Mouse (Mus musculus): ENCODE measurements around the gene Il2rb.

Gene Il2rb

DNA sequence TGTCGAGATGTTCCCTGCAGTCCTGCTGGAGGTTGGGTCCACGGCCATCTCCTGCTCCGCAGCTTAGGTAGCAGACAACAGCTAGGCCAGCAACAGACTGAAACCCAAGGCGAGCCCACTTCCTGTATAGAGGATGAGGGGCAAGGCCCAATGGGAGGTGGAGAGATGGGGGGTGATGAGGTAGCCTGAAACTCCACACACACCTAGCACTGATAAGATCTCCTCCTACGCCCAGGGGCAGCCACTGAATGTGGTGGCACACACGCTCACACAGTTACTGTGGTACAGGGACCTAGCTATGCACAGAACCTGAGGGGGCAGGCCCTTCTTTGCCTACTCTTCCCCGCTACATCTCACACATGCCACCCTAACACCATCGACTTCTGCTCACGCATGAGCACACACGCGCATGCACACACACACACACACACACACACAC lies at the start of gene Il2rb:
Gene Il2rb, minus strand, starts transcription at position 304 of the 439 bp plus-strand sequence.
- DNase-seq = no peak

DNA sequence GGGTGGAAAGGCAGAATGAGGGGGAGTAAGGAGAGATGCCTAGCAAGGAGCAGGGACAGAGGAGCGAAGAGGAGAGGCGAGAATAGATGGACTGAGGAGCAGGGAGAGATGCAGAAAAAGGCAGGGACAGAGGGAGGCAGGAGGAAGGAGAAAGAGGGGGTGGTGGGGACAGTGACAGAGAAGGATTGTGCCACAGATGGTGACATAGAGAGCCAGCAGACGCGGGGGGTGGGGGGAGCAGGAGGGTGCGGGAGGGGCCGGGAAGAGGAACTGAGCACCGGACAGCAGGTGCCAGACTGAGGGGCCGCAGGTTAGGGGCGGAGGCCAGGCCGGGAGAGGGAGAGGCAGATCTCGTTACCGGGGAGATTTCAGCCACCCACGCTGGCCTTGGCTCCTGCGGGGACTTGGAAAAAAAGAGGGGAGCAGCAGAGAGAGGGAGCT lies 49.5 kb upstream of the Il2rb start, which contains the start of gene Sstr3:
Gene Sstr3, minus strand, starts transcription at position 125 of the 441 bp plus-strand sequence.
- no peak for DNase-seq

DNA sequence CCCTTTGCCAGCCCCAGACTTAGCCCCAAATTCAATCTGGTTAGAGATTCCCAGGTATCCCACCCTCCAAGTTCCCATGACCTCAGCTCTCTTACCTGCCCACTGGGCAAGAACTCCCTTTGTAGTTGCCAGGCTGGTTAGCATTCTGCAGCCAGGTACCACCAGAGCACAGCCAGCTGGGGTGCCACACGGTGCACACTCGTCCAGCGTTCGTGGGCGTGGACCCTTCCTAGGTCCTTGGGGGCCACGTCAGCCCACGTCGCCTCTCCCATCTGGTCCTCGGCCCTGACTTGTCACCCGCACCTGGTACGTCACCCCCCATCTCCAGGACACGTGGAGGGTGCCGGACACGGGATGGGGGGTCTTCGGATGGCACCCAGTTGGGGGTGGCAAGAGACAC lies 49.0 kb upstream of the Il2rb start:
- DNase-seq = no peak

DNA sequence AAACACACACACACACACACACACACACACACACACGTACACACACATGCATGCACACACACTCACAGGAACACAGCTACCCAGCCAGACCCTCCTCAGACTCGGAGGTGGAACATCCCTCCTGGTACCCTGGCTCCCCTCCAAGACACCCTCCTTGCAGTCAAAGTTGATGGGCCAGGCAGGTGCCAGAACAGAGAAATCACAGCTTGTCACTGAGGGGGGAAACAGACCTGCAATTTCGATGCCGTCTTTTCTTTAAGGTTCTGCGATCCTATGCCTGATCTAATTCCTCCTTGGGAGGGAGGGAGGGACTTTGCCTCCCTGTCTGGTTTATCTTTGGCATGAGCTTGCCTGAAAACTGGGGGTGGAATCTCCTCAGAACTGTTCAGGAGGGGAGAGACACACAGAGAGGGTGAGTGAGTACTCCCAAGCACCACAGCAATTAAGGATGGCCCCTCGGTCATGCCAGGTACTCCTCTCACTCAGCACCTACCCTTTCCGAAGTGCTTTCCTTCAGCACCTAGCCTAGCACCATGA lies 47.8 kb upstream of the Il2rb start:
- DNase-seq = no peak

DNA sequence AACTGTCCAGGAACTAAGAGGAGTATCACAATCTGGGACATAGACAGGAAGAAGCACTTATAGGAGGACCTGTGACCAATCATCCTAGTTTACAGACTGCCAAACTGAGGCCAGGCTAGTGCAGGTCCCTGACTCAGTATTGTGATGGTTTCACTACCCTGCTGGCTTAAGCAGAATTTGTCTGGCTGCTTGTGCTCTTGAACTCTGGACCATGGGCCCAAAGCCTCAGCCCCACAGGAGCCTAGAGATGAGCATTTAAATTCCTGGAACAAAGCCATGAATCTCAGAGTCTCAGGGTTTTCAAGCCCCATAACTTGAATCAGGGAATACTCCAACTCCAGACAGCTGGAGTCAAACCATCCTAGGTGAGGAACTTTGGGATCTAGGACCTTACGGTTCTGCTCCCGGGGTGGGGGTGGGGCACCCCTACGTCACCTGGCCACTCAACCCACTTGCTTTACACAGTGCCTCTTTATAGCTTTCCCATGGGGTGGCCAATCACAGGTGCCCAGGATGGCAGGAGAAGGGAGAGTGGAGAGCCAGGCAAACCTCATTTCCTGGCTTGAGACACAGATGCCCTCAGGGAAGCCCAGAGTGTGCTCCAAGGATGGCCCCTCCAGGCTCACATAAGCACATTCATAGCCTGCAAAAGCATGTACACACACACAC lies 47.2 kb upstream of the Il2rb start:
- peak in 1 of 2 experiments; percentile 39 for DNase-seq

DNA sequence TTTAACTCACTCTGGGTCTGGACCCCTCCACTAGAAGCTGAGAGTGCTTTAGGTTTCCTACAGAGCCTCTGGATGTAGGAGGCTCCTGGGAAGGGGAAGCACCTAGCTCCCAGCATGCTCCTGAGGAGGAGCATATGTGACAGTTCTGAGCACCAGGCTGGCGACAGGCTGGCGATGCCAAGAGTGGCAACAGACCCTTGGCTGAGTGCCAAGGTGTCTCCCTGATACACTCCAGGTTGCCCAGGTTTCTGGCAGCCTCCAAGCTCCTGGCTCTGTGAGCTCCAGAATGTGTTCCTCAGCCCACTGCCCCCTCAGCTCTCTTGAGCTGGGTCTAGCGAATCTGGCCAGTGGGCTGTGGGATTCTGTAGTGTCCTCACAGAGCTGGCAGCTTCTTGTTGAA lies 46.5 kb upstream of the Il2rb start:
- DNase-seq = peak in 1 of 2 experiments; percentile 42

DNA sequence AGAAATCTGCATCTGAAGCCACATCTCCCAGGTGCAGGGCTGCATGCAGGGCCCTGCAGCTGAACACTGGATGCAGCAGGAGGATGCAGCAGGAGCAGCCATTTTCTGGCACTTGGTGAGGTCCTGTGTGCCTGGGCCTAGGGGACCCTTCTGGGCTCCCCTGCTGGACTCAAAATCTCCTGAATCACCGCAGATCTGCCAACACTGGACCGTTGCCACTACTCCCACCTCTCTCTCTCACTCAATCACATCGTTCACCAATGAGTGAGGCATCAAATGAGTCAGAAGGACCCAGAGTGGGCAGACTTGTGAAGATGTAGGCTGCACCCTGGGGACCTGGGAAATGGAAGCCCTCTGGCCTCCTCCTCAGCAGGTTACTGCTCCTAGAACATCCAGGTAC lies 46.0 kb upstream of the Il2rb start:
- DNase-seq = no peak

DNA sequence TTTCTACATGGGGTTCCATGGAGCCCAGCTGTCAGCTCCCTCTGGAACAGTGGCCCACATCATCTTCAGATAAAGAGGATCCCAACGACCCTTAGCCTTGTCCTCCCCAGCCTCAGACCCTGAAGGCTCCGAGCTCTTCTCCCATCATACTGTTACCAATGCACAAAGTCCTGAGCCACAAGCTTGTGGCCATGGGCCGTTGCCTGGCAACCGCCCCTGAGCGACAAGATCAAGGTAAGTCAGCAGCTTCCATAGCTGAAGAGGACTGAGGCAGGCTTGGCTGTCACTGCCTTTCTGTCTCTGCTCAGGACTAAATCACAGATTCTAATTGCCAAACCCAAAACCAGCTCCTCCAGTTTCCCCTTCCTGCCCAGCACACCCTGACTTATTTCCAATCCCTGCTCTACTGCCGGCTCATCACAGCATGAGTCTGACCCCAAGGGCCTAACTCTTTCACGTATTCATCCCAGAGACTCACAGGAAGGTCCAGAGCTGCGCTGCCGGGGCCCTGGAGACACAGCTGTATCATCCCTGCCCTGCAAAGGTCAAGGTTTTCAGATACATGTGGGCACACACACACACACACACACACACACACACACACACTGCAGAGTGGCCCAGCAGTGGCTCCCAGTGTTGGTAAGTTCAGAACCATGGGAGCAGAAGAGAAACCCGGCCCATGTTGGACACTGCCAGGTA lies 40.8 kb upstream of the Il2rb start:
- DNase-seq = no peak

DNA sequence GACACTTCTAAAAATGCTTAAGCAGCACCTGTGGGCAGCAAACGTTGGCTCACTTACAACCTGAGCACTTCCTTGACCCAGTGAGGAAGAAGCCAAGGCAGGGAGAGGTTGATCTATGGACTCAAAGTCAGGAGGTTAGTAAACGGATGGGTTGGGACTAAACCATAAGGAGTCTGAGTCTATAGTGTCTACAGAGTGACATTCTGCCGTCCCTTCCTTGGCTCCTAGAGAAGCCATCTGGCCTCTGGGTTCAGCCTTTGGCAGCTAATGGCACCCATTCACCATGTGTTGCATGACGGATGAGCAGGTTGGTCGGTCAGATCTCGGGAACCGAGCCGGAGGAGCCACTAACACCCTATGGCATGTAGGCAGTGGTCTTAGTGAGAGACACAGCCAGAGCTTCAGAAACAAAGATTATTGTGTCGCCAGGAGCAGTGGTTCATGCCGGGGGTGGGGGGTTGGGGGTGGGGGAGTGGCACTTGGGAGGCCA lies 38.3 kb upstream of the Il2rb start:
- no peak for DNase-seq

DNA sequence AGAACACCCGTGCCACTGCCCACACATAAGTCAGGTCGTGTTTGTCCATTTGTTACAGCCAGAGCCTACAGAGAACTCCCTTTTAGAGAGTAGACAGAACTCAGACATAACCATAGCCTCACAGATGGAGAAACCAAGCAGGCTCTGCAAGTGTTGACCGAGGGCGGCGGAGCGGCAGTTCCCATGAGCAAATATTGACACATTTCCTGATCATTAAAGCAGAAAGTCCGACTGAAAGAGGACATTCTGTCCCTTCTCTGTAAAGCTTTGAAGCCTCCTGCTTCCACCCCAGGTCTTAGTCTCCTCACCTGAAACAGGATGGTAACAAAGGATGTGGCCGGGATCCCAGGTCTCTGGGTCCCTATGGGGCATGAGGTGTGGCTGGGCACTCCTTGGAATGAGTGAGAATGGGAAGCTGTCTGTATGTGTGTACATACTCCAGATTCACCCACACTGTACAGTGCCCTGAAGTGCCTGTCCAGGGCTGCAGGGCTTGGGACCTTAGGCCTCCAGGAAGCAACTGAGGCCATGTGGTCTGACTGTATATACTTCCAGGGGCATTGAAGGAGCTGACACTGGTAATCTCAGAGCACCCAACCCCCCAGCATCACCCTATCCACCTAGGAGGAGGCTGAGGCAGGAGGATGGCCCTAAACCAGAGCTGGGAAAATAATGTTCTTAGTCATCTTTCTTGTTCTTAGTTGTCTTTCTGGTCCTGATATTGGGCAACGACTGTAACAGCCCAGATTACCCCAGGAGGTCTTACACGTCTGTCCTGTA lies 37.7 kb upstream of the Il2rb start:
- peak; percentile 77 to 83 for DNase-seq

DNA sequence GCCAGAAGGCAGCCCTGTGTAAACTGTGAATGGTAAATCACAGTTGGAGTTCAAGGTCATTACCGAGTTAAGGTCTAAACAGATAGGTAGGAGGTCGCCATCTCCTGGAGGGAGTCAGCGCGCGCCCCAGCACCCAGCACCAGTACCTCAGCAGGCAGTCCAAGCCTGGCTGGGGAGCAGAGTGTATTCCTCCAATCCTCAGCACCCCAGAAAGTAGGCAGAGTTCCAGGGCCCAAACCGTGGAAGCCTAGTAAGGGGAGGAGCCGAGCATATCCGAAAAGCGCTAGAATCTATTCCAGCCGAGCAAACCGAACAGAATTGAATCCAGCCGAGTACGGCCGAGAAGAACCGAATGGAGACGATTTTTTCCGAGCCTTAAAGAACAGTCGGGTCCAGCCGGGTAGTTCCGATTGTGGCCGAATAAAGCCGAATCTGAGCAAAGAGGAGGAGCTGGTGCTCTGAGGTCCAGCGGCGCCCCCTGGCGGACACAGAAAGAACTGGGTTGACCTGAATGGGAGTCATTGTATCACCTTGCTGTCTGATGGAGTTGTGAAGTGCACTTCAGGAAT lies 36.9 kb upstream of the Il2rb start:
- DNase-seq = peak; percentile 96 to 98

DNA sequence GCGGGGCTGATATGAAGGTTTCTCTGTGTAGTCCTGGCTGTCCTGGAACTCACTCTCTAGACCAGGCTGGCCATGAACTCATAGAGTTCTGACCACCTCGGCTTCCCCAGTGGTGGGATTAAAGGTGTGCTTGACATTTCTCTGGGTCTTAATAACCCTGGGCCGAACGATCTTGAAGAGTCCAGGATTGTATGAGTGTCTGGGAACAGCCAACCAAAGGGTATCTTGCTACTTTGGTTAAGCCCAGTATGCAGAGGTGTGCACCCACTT lies 36.3 kb upstream of the Il2rb start:
- DNase-seq = no peak

DNA sequence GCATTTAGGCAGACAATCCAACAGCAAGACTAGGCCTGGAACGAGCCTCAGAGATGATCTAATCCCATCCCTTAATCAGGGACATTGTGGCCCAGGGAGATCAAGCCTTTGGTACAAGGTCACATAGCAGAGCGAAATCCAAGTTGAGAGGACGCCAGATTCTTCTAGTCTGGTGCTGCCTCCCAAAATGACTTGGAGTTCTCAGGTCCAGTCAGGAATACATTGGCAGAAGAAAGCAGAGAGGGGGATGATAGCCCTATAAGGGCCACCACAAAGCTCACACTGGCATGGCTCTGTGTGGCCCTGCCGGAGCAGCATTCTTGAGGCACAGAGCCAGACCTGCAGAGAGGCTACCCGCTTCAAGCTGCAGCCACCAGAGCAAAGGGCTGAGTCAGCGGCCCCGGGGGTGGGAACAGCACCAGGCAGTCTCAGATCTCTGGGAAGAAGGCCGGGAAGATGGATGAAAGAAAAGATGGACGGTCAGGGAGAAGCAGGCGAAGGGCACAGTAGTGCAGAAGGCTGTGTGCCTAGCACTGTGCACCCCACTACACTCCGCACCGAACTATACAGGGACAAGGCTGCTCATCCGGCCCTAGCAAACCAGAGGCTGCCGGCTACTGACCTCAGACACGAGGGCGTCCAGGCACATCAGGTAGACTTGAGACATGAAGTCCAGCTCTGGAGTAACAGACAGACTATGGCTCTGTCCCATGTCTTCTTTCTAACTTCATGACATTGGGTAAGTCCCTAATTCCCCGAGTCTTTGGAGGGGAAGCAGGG lies 35.8 kb upstream of the Il2rb start, which contains the start of gene C1qtnf6:
Gene C1qtnf6, minus strand, starts transcription at position 746 of the 780 bp plus-strand sequence.
- DNase-seq = peak; percentile 56 to 66

DNA sequence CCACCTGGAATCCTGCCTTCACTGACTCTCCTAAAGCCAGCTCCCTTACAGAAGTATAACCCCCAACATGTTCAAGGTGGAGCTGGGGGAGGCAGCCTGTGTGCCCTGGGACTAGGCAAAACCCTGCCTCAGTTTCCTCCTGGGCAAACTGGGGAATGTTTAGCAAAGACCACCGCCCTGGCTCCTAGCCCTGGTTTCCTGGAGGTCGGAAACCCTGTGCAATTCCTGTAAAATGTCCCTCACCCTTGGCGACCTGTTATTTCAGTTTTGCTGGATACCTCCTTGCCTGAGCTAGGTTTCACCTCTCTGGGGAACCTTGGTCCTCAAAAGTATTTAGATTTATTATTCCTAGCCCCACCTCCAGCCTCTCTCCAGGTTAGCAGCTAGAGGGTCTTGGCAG lies 35.1 kb upstream of the Il2rb start:
- no peak for DNase-seq

DNA sequence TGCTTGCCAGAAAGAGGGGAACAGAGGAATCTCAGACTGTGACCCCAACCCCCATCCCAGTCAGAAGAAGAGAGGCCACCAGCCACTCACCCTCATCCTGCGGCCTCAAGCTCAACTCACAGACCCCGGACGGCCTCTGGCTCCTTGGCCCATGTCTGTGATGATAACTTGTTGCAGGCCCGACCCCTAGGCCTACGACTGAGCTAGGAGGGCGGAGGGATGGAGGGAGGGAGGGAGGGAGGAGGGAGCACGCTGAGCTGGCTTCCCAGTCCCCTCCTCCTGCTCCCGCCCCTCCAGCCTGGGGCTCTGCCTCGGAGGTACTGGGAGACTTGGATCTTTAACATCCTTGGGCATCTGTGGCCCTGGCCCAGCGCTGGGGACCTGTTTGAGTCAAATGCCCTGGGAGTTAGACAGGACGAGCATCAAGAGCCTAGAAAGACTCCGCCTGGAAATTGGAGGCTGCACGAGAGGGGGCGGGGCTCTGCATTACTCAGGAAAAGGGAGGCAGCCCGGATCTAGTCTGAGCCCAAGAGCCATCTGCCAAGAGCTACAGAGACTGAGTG lies 34.4 kb upstream of the Il2rb start:
- peak; percentile 66 to 69 for DNase-seq

DNA sequence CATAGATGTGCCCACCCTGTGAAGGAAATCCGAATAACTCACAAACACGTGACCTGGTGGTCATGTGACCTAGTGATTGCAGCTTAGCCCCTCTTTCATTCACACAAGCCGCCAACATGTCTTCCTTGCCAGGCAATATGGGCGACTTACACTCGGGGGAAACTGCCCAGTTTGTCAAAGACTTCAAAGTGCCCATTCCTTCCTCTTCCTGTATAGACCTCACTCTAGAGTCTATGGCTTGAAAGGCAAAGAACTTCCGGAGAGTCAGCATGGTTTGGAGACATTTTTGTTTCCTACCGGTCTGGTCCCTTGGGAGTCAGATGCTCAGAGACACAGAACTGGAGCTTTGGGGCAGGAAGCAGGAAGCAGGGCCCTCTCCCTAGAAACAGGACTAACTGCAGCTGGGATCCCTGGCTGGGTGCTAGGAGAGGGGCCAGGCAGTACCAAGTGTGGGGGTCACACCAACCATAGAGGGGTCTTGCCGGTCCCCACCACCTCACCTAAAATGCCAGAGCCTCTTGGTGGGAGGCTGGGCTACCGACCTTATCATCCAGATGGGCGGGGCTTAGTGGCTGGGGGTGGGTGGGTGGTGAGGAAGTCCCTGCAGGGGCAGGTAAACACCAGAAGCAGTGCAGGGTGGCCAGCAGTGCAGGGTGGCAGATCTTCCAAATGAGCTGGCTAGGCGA lies 33.8 kb upstream of the Il2rb start:
- no peak for DNase-seq

DNA sequence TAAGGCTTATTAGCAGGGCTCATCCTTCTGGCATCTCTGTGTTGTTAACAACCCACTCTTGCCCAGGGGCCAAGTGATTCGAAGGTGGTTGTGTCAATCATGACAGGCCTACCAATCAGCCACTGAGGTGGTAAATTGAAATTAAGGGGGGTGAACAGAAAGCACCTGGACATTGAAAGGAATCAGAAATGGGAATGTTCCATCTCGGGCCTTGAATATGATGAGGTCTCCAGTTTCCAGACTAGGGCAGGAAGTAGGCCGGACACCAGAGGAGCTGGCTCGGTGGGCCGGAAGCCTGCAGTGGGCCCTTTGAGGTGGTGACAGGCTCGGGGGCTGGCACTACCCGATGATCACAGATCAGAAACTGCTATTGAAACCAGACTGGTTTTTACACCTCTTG lies 32.9 kb upstream of the Il2rb start:
- peak in 1 of 2 experiments; percentile 37 for DNase-seq

DNA sequence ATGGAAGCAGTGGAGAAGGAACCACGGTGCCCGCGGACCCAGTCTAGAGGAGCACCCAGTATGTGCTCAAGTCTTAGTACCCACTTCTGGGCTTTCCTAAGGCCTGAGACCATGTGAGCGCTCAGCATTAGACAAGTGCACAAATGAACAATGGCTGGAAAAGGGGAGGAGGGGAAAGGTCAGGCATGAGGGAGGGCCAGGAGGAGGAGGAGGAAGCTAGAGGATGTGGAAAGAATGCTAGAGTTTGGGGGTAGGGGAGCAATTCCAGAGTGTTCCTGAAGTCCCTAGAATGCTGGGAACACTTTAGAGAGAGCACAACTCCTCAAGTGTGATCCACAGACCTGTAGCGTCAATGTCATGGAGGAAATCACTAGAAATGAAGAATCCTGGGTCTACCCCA lies 29.1 kb upstream of the Il2rb start:
- no peak for DNase-seq

DNA sequence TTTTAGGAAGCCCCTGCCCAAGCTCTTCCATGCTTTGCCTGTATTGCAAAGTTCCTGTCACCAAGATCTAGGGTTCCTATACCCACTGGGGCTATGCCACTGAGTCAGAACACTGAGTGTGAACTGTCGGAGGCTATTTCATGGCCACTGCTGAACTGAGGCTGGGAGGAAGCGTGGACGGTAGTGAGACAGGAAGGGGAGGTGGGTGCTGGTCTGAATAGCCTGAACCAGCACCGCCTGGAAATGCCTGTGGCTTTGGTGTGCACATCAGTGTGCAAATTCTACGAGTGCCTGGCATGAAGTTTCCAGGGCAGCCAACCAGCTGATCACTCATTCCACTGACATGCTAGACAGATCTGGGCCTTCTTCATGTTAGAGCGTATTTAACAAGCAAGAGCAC lies 26.8 kb upstream of the Il2rb start:
- no peak for DNase-seq

DNA sequence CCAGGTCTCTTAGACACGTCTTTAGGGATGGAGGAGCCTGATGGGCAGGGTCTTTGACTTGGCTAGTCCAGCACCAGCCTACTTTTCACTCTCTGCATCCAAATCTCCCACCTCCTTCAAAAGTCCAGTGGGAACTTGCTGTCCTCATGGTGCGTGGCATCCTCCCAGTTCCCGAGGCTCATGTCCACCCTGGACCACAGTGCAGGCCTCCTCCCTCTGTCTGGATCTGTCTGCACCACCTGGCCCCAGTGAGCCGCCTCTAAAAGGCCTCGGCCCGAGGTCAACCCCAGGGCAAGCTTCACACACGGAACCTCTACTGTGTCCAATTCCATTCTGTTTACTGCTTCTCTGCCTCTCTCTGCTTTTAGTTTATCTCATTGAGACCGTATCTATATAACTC lies 26.3 kb upstream of the Il2rb start:
- DNase-seq = no peak

DNA sequence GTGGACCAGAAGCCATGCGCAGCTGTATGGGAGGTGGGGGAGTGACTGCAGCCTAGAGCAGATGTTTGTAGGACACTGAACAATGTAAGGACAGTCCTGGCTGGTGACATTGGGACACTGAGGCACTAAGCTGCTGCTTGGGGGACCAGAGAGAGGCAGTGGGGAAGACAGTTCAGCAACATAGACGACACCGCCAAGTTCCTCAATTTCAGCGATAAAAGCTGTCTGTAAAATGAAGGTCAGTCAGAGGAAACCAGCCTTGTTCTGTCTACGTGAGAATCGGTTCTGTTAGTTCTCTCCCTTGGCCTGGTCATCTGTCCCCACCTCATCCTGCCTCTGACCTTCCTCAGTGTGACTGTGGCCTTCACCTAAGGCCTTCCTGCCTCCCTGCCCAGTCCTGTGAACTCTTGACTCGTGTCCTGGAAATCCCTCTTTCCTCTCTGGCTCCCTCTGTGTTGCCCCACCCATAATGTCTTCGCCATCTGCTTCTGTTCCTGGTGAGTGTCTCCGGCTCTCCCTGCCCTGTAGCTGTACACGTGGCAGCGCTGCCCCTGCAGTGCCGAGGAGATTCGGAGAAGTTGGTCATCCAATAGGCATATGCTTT lies 25.1 kb upstream of the Il2rb start:
- peak in 1 of 2 experiments; percentile 27 for DNase-seq

Data from lung, adult 18-20 months (tissue).